ENCODE assay signal across 9 mouse cellular contexts in genomic region chr15:86109650-86110211, GRCm38 (mm10). TPM values are rescaled to one million over a fixed set of nuclear protein-coding genes. Genes with fewer than 3 reads are reported as not detected.
A peak's percentile ranks its signal among the peaks of the same experiment; 100 is the strongest.
DNase-seq lines count a peak whose midpoint lies in the region; ATAC-seq and TF ChIP-seq lines count a peak whose summit lies in the region.
"Had no signal": no experiment of that assay in that cellular context is flagged by ENCODE, and none has a peak within 500 bp of the region (broad histone marks: within the 10 kb centered on the region; RNA-seq: fewer than 3 reads in every experiment).

No protein-coding gene starts in this region.

- no peak for ATAC-seq in liver, embryonic 15.5 days (ENCODE audit: insufficient read depth)
- no peak for ATAC-seq in megakaryocyte-erythroid progenitor cell, adult 5-6 weeks (replicated peaks; ENCODE audit: low FRiP score, low TSS enrichment, poor library complexity, severe bottlenecking)

- H3K27me3 ChIP-seq in liver, embryonic 15.5 days, result no peaks in the 10 kb centered on the region
- H3K27me3 ChIP-seq in kidney, adult 2 months (replicated peaks; ENCODE audit: control insufficient read depth, insufficient read depth, low read length), result no peaks in the 10 kb centered on the region

- no peak overlapping the region for H3K9ac ChIP-seq in liver, embryonic 15.5 days

- peak overlapping the region; percentile 15; the same call in 1 of the 2 replicates for H3K27ac ChIP-seq in layer of hippocampus, adult 2 months
- peak overlapping the region; percentile 96; the same call in 1 of the 2 replicates for H3K27ac ChIP-seq in liver, embryonic 15.5 days (replicated peaks)
- no peak overlapping the region for H3K27ac ChIP-seq in kidney, adult 2 months (ENCODE audit: insufficient read depth, low read depth, low read length)

- no peak overlapping the region for H3K4me3 ChIP-seq in layer of hippocampus, adult 2 months
- no peak overlapping the region for H3K4me3 ChIP-seq in liver, embryonic 15.5 days (replicated peaks)
- H3K4me3 ChIP-seq in kidney, adult 2 months (ENCODE audit: insufficient read depth, low read depth, low read length), result no peak overlapping the region

- WGBS in liver, embryonic 15.5 days (ENCODE audit: insufficient replicate concordance), result 85% methylated on average over 8 of the region's 8 CpGs
- 63% methylated on average over 8 of the region's 8 CpGs for WGBS in kidney, adult 2 months

- H3K4me2 ChIP-seq in liver, embryonic 15.5 days, result no peak overlapping the region

- H3K36me3 ChIP-seq in liver, embryonic 15.5 days (replicated peaks), result no peaks in the 10 kb centered on the region
- H3K36me3 ChIP-seq in kidney, adult 2 months (ENCODE audit: control insufficient read depth, insufficient read depth, low read length), result no peaks in the 10 kb centered on the region

- peaks cover 89% of the 10 kb centered on the region for H3K4me1 ChIP-seq in liver, embryonic 15.5 days (replicated peaks)
- H3K4me1 ChIP-seq in kidney, adult 2 months (ENCODE audit: control insufficient read depth, insufficient read depth, low read length), result no peaks in the 10 kb centered on the region; the same call in 1 of the 2 replicates

- TF ChIP-seq CTCF in layer of hippocampus, adult 2 months (conservative IDR thresholded peaks at IDR 0.05), result no peak
- no peak for TF ChIP-seq CTCF in kidney, adult 2 months (conservative IDR thresholded peaks at IDR 0.05; ENCODE audit: insufficient read depth, insufficient read length, low read depth, low read length)

- no peak for DNase-seq in layer of hippocampus, adult 2 months (ENCODE audit: low spot score in 2 of 2)
- DNase-seq in layer of hippocampus, postnatal 10 days (ENCODE audit: low spot score in 2 of 2), result no peak
- peak; percentile 64 for DNase-seq in cerebellum, adult 8-10 months
- DNase-seq in frontal cortex, postnatal 25 days (ENCODE audit: low spot score in 2 of 2), result peak; percentile 34 to 40
- DNase-seq in spleen, adult 18-20 months, result no peak
- DNase-seq in kidney, adult 2 months, result no peak
- DNase-seq: kidney, adult 8-10 months had no signal

- no peak for TF ChIP-seq POLR2A in kidney, adult 2 months (IDR thresholded peaks at IDR 0.05; ENCODE audit: low read depth, low read length)

- no peaks in the 10 kb centered on the region for H3K9me3 ChIP-seq in liver, embryonic 15.5 days (replicated peaks)

RNA-seq across cellular contexts. Expression of gene Gramd4, which starts 52.2 kb away (rescaled TPM):
- total RNA-seq in layer of hippocampus, adult 2 months (2021), result 10 to 100 TPM; 24.8 to 28.7 TPM
- 10 to 100 TPM; 35.3 to 40.2 TPM for total RNA-seq in layer of hippocampus, postnatal 10 days (2021)
- polyA plus RNA-seq in liver, embryonic 15.5 days (2015; fragmentation: Nextera tagmentation; extraction: Ambion mirVana), result 6.3 and 7.8 TPM in 2 replicates
- 24.9 and 41.8 TPM in 2 replicates for total RNA-seq in megakaryocyte-erythroid progenitor cell, adult 5-6 weeks (2014; fragmentation: Nextera tagmentation)
- total RNA-seq in megakaryocyte-erythroid progenitor cell, adult 5-6 weeks (2017), result 35.8 and 52.4 TPM in 2 replicates
- 18.9 and 20.6 TPM in 2 replicates for polyA plus RNA-seq in kidney, adult 2 months (2012; rRNA removed)

Comparison
In these comparisons a context has a peak if more than half of its experiments do, and no peak if none do; other contexts are left out.
1. DNase-seq: peak in cerebellum, adult 8-10 months (single experiment) and frontal cortex, postnatal 25 days (2 of 2); none in layer of hippocampus, adult 2 months (0 of 2), layer of hippocampus, postnatal 10 days (0 of 2), spleen, adult 18-20 months (0 of 2) and kidney, adult 2 months (single experiment).